Mouse (Mus musculus): ENCODE data around the gene Notch3. TPM values are rescaled to one million over a fixed set of nuclear protein-coding genes. Genes with fewer than 3 reads are reported as not detected.
A peak's percentile ranks its signal among the peaks of the same experiment; 100 is the strongest.
"Not testable (repeated sequence)": the region's sequence is repeated elsewhere in the genome, so short reads cannot be mapped to it uniquely, and the experiment has no call there.

Gene Notch3
- polyA plus RNA-seq (2014; fragmentation: Nextera tagmentation; extraction: Ambion mirVana): 8.1 and 9.8 TPM in 2 replicates

DNA sequence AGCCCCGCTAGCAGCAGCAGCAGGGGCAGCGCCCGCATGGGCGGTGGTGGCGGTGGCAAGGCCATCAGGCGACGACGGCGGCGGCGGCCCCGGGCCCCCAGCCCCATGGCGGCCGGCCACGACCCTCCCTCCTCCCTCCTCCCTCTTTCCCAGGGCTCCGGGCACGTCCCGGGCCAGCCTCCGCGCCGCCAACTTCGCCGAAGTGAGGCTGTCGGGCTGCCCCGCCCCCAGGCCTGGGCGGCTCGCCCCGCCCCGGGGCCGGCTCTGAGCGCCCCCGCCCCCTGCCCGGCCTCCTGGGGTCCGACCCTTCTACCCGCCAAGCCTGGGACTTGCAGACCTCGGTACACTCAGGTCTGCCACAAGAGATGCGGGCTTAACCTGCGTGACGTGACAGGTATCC is at the start of gene Notch3:
TSS of gene Notch3 (minus strand) at position 166 of the 400 bp plus-strand sequence.
- under 1% methylated on average over 27 of the region's 39 CpGs for WGBS
- peak within 1 kb of the TSS; percentile 92 for H3K4me2 ChIP-seq (replicated peaks)

DNA sequence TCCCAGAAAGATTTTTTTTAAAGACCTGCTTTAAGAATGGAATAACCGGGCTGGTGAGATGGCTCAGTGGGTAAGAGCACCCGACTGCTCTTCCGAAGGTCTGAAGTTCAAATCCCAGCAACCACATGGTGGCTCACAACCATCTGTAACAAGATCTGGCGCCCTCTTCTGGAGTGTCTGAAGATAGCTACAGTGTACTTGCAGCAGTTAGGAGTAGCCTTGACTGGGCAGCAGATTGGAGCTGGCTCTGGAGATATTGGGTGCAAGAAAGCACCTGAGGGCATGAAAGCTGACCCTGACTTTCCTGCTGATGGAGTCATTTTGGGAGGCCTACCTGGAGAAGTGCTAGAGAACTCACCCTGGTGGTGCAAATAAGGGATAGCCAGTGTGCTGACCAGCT is 48.9 kb upstream of the Notch3 start:
- H3K9me3 ChIP-seq (ENCODE audit: control insufficient read depth, low read length); H3K27me3 ChIP-seq (ENCODE audit: control insufficient read depth, insufficient read depth, low read length); H3K4me2 ChIP-seq (replicated peaks); H3K27ac ChIP-seq; H3K4me1 ChIP-seq (replicated peaks; ENCODE audit: control insufficient read depth, insufficient read depth, low read length); DNase-seq (ENCODE audit: low spot score); ATAC-seq (ENCODE audit: low FRiP score); H3K4me3 ChIP-seq (replicated peaks; ENCODE audit: low read length); H3K9ac ChIP-seq: not testable (repeated sequence)
- H3K36me3 ChIP-seq (replicated peaks; ENCODE audit: control insufficient read depth, insufficient read depth): peaks cover 89% of the 10 kb centered on the region
- WGBS: 68% methylated on average over 4 of the region's 4 CpGs

More for the DNA sequence above, at the start of gene Notch3:
- Histone ChIP-seq H3K36me3 (replicated peaks; ENCODE audit: control insufficient read depth, insufficient read depth) (no peaks in the 10 kb centered on the region), H3K27me3 (ENCODE audit: control insufficient read depth, insufficient read depth, low read length) (no peaks in the 10 kb centered on the region), H3K4me1 (replicated peaks; ENCODE audit: control insufficient read depth, insufficient read depth, low read length) (peaks cover 19% of the 10 kb centered on the region), H3K4me3 (replicated peaks; ENCODE audit: low read length) (peak within 1 kb of the TSS; percentile 47), H3K9ac (peak within 1 kb of the TSS; percentile 73), H3K9me3 (ENCODE audit: control insufficient read depth, low read length) (no peaks in the 10 kb centered on the region), H3K27ac (peak within 1 kb of the TSS; percentile 83)
- peak; percentile 64 for DNase-seq (ENCODE audit: low spot score)
- ATAC-seq (ENCODE audit: low FRiP score): peak; percentile 55

DNA sequence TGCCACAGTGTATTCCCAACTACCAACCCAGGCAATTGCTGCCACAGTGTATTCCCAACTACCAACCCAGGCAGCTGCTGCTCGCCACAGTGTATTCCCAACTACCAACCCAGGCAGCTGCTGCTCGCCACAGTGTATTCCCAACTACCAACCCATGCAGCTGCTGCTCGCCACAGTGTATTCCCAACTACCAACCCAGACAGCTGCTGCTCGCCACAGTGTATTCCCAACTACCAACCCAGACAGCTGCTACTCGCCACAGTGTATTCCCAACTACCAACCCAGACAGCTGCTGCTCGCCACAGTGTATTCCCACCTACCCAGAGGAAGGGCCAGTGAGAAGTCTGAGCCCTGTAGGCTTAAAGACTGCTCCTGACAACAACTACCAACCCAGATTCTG is 44.9 kb upstream of the Notch3 start:
- not testable (repeated sequence) for H3K9me3 ChIP-seq (ENCODE audit: control insufficient read depth, low read length); DNase-seq (ENCODE audit: low spot score); ATAC-seq (ENCODE audit: low FRiP score); H3K4me2 ChIP-seq (replicated peaks); H3K27me3 ChIP-seq (ENCODE audit: control insufficient read depth, insufficient read depth, low read length); H3K9ac ChIP-seq; H3K4me1 ChIP-seq (replicated peaks; ENCODE audit: control insufficient read depth, insufficient read depth, low read length); H3K27ac ChIP-seq; H3K4me3 ChIP-seq (replicated peaks; ENCODE audit: low read length)
- H3K36me3 ChIP-seq (replicated peaks; ENCODE audit: control insufficient read depth, insufficient read depth): peaks cover 97% of the 10 kb centered on the region
- 81% methylated on average over 6 of the region's 6 CpGs for WGBS

DNA sequence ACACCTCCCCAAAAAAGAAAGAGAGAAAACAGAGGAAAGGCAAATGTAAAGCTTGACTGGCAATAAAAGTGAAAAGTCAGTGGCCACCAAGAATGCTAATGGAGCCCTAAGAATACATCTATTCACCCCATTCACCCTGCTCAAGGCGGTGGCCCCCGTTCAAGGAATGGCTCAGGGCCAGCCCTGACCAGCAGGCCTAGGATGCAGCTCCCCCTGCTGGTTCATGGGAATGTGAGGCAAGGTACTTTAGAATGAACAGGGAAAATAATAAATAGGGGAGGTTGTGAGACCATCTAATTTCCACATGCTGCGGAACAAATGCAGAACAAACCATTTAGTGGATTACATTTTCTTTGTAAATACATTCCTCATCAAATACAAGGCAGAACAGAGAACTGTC is 43.1 kb upstream of the Notch3 start:
- no peaks in the 10 kb centered on the region for H3K27me3 ChIP-seq (ENCODE audit: control insufficient read depth, insufficient read depth, low read length)
- peak; percentile 75 for DNase-seq (ENCODE audit: low spot score)
- no peak overlapping the region for H3K4me3 ChIP-seq (replicated peaks; ENCODE audit: low read length)
- peak; percentile 60; the same call in 1 of the 2 replicates for ATAC-seq (ENCODE audit: low FRiP score)
- no peak overlapping the region for H3K27ac ChIP-seq
- no peaks in the 10 kb centered on the region for H3K9me3 ChIP-seq (ENCODE audit: control insufficient read depth, low read length)
- 29% methylated on average over 3 of the region's 3 CpGs for WGBS
- no peaks in the 10 kb centered on the region for H3K4me1 ChIP-seq (replicated peaks; ENCODE audit: control insufficient read depth, insufficient read depth, low read length)
- peaks cover 98% of the 10 kb centered on the region for H3K36me3 ChIP-seq (replicated peaks; ENCODE audit: control insufficient read depth, insufficient read depth)
- H3K4me2 ChIP-seq (replicated peaks): no peak overlapping the region
- no peak overlapping the region for H3K9ac ChIP-seq

DNA sequence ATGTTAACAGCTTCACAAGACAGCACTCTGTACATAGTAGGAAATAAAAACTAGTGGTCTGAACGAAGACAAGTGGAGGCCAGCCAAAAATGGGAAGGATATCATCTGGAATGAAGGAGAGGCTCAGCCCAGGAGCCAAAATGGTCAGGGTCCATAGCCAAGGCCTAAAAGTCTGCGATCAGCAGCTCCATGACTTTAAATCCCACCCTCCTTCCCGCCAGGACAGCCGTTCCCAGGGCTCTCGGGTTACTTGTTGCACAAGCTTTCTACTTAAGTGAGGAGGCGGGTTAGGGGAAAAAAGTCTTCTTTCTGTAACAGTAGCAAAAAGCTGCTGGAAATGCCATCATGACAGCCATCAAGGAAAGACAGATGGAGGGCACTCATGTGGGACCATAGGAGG is 42.5 kb upstream of the Notch3 start:
- WGBS: 68% methylated on average over 6 of the region's 6 CpGs
- no peak overlapping the region for H3K27ac ChIP-seq

DNA sequence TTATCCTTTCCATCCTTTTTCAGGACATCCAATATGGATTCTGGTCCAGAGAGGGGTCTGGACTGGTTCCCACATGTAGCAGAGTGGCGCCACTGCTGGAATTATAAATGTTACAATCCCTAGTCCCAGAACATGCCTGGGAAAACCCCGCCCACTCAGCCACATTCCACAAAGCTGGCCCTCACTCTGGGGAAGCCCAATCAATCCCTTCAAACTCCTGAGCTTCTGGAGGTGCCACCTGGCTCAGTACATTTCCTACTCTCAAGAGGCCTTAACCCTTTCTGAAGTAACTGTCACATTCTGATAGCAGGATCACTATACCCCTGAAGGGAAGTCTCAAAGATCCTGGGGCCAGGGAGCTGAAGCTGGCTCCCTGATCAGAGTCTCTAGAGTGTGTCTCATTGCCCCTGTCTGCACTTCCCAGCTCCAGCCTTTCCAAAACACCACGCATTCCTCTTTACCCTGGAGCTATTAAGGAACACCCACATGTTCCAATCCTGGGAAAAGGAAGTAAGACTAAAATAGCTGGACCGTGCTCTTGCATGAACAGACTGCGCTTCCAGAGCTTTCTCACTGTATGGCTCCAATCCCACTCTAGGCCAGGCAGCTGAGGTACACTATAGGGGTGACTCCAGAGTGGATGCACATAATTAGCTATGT is 41.1 kb upstream of the Notch3 start:
- peaks cover 98% of the 10 kb centered on the region for H3K36me3 ChIP-seq (replicated peaks; ENCODE audit: control insufficient read depth, insufficient read depth)

More for the DNA sequence above, 42.5 kb upstream of the Notch3 start:
- H3K9me3 ChIP-seq (ENCODE audit: control insufficient read depth, low read length): no peaks in the 10 kb centered on the region
- H3K4me3 ChIP-seq (replicated peaks; ENCODE audit: low read length): no peak overlapping the region
- H3K27me3 ChIP-seq (ENCODE audit: control insufficient read depth, insufficient read depth, low read length): no peaks in the 10 kb centered on the region
- no peak for ATAC-seq (ENCODE audit: low FRiP score)
- no peaks in the 10 kb centered on the region for H3K4me1 ChIP-seq (replicated peaks; ENCODE audit: control insufficient read depth, insufficient read depth, low read length)
- H3K4me2 ChIP-seq (replicated peaks): no peak overlapping the region
- peaks cover 98% of the 10 kb centered on the region for H3K36me3 ChIP-seq (replicated peaks; ENCODE audit: control insufficient read depth, insufficient read depth)
- no peak for DNase-seq (ENCODE audit: low spot score)
- H3K9ac ChIP-seq: no peak overlapping the region

DNA sequence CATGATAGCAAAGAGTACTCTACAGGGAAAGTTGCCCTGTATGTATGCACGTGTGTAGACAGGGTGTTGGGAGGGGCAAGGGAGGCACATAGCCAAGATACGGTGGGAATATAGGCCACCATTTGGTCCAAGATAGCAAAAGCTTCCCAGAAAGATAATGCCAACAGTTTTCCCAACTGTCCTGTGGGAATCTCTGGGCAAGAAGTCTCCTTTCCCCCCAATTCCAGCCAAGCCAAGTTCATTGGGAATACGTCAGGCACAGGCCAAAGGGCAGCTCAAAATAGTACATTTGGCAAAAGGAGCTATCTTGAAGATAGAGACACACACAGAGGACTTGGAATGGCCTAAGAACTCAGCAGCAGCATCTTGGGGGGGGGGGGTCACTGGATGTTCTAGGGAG is 38.7 kb upstream of the Notch3 start:
- ATAC-seq (ENCODE audit: low FRiP score) (no peak), DNase-seq (ENCODE audit: low spot score) (no peak)
- Histone ChIP-seq H3K36me3 (replicated peaks; ENCODE audit: control insufficient read depth, insufficient read depth) (peaks cover 99% of the 10 kb centered on the region), H3K9ac (no peak overlapping the region), H3K4me2 (replicated peaks) (no peak overlapping the region), H3K4me1 (replicated peaks; ENCODE audit: control insufficient read depth, insufficient read depth, low read length) (no peaks in the 10 kb centered on the region), H3K27me3 (ENCODE audit: control insufficient read depth, insufficient read depth, low read length) (no peaks in the 10 kb centered on the region), H3K9me3 (ENCODE audit: control insufficient read depth, low read length) (no peaks in the 10 kb centered on the region), H3K4me3 (replicated peaks; ENCODE audit: low read length) (no peak overlapping the region), H3K27ac (no peak overlapping the region)
- 88% methylated on average over 3 of the region's 3 CpGs for WGBS

More for the DNA sequence above, 41.1 kb upstream of the Notch3 start:
- no peak for ATAC-seq (ENCODE audit: low FRiP score)
- Histone ChIP-seq H3K27ac (no peak overlapping the region), H3K9me3 (ENCODE audit: control insufficient read depth, low read length) (no peaks in the 10 kb centered on the region), H3K27me3 (ENCODE audit: control insufficient read depth, insufficient read depth, low read length) (no peaks in the 10 kb centered on the region), H3K4me1 (replicated peaks; ENCODE audit: control insufficient read depth, insufficient read depth, low read length) (no peaks in the 10 kb centered on the region), H3K4me3 (replicated peaks; ENCODE audit: low read length) (no peak overlapping the region), H3K4me2 (replicated peaks) (no peak overlapping the region), H3K9ac (no peak overlapping the region)
- 81% methylated on average over 5 of the region's 5 CpGs for WGBS
- DNase-seq (ENCODE audit: low spot score): no peak

DNA sequence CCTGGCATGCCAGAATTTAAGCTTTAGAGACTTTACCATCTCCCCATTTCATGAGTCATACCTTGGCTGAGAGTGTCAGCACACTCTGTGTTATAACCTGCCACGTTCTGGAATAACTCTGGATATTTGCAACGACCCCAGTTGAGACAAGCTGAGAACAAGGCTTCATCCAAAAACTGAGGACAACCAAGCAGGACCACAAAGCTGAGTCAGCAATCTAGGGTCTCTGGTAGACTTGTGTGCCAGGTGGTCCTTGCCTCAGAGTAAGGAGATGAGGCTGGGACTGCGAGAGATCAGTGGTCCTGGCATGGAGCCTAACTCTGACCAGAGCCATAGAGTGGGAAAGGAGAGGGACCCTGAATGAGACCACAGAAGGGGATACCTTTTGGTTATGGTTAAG is 36.3 kb upstream of the Notch3 start:
- Histone ChIP-seq H3K27me3 (ENCODE audit: control insufficient read depth, insufficient read depth, low read length) (no peaks in the 10 kb centered on the region), H3K4me2 (replicated peaks) (no peak overlapping the region), H3K4me1 (replicated peaks; ENCODE audit: control insufficient read depth, insufficient read depth, low read length) (no peaks in the 10 kb centered on the region), H3K9ac (no peak overlapping the region), H3K27ac (no peak overlapping the region), H3K36me3 (replicated peaks; ENCODE audit: control insufficient read depth, insufficient read depth) (peaks cover 99% of the 10 kb centered on the region), H3K9me3 (ENCODE audit: control insufficient read depth, low read length) (no peaks in the 10 kb centered on the region), H3K4me3 (replicated peaks; ENCODE audit: low read length) (no peak overlapping the region)
- 92% methylated on average over 3 of the region's 3 CpGs for WGBS
- DNase-seq (ENCODE audit: low spot score) (no peak), ATAC-seq (ENCODE audit: low FRiP score) (no peak)

DNA sequence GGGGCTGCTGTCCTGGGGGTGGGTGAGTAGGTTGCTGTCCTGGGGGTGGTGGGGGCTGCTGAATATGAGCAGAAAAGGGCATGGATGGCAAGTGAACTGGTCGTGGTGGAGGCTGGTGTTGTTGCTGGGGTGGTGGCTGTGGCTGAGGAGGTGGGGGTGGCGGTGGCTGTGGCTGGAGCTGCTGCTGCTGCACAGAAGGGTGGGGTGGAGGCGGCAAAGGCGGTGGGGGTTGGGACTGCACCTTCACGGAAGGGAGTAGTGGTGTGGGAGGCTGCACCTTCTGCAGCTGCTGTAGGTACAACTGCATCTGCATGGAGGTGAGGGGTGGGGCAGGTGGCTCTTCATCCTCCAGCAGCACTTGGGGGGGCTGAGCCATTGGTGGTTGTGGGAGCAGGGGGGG is 34.4 kb upstream of the Notch3 start:
- DNase-seq (ENCODE audit: low spot score) (no peak), ATAC-seq (ENCODE audit: low FRiP score) (no peak)
- Histone ChIP-seq H3K4me2 (replicated peaks) (no peak overlapping the region), H3K9ac (no peak overlapping the region), H3K4me3 (replicated peaks; ENCODE audit: low read length) (no peak overlapping the region), H3K9me3 (ENCODE audit: control insufficient read depth, low read length) (no peaks in the 10 kb centered on the region), H3K27me3 (ENCODE audit: control insufficient read depth, insufficient read depth, low read length) (no peaks in the 10 kb centered on the region), H3K27ac (no peak overlapping the region), H3K4me1 (replicated peaks; ENCODE audit: control insufficient read depth, insufficient read depth, low read length) (no peaks in the 10 kb centered on the region), H3K36me3 (replicated peaks; ENCODE audit: control insufficient read depth, insufficient read depth) (peaks cover 100% of the 10 kb centered on the region)
- WGBS: 90% methylated on average over 5 of the region's 5 CpGs

DNA sequence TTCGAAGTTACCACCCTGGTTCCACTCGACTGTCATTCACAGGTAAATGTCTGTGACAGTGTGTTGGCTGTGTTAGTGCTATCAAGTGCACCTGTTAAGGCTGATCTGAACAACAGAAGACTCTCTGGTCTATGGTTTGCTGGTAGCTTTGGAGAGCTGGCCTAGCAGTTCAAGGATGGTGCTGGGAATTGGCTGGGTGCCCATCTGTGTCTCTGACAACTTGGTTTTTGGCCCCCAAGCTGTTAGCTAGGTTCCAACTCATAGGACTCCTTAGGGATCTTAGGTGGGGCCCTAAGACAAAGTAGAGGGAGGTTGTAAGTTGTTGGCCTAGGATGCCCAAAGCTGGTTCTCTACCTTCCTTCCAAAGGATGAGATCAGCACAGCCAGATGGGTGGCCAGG is 33.1 kb upstream of the Notch3 start:
- no peaks in the 10 kb centered on the region for H3K9me3 ChIP-seq (ENCODE audit: control insufficient read depth, low read length)
- H3K27me3 ChIP-seq (ENCODE audit: control insufficient read depth, insufficient read depth, low read length): no peaks in the 10 kb centered on the region
- H3K4me3 ChIP-seq (replicated peaks; ENCODE audit: low read length): no peak overlapping the region
- no peak overlapping the region for H3K27ac ChIP-seq
- no peak overlapping the region for H3K9ac ChIP-seq
- WGBS: 95% methylated on average over 2 of the region's 2 CpGs
- DNase-seq (ENCODE audit: low spot score) (no peak), ATAC-seq (ENCODE audit: low FRiP score) (no peak)
- no peak overlapping the region for H3K4me2 ChIP-seq (replicated peaks)
- no peaks in the 10 kb centered on the region for H3K4me1 ChIP-seq (replicated peaks; ENCODE audit: control insufficient read depth, insufficient read depth, low read length)
- H3K36me3 ChIP-seq (replicated peaks; ENCODE audit: control insufficient read depth, insufficient read depth): peaks cover 98% of the 10 kb centered on the region
